Mouse (Mus musculus): ENCODE results near the gene Snu13. TPM values are rescaled to one million over a fixed set of nuclear protein-coding genes. Genes with fewer than 3 reads are reported as not detected.

Snu13 gene
- polyA plus RNA-seq (2016; fragmentation: Nextera tagmentation; extraction: Ambion mirVana): 217 and 292 TPM in 2 replicates

- Histone ChIP-seq H3K9me3 (no peaks in the 10 kb centered on the region), H3K27ac (peak within 1 kb of the TSS; percentile 98), H3K27me3 (ENCODE audit: insufficient read depth, poor library complexity, severe bottlenecking) (peaks cover 6% of the 10 kb centered on the region), H3K4me1 (peaks cover 13% of the 10 kb centered on the region), H3K4me3 (peak within 1 kb of the TSS; percentile 99), H3K36me3 (peaks cover 15% of the 10 kb centered on the region)
- WGBS: 1% methylated on average over 74 of the region's 74 CpGs
- peak; percentile 95 for DNase-seq (ENCODE audit: low spot score)
These were observed at the start of gene Snu13 for GRCm38 (mm10) chr15:82047080-82047883. TSS of gene Snu13 (minus strand) at chr15:82047598.

GRCm38 (mm10) chr15:82091061-82091460 lies 43.7 kb upstream of the Snu13 start:
- H3K27ac ChIP-seq: no peak overlapping the region
- H3K27me3 ChIP-seq (ENCODE audit: insufficient read depth, poor library complexity, severe bottlenecking): peaks cover 26% of the 10 kb centered on the region; the same call in 1 of the 2 replicates
- 66% methylated on average over 7 of the region's 7 CpGs for WGBS
- H3K4me3 ChIP-seq: no peak overlapping the region
- H3K4me1 ChIP-seq: no peaks in the 10 kb centered on the region
- no peak for DNase-seq (ENCODE audit: low spot score)
- no peaks in the 10 kb centered on the region for H3K9me3 ChIP-seq
- no peaks in the 10 kb centered on the region for H3K36me3 ChIP-seq

GRCm38 (mm10) chr15:82087266-82087665 lies 39.9 kb upstream of the Snu13 start:
- DNase-seq (ENCODE audit: low spot score): no peak
- peaks cover 36% of the 10 kb centered on the region; the same call in 1 of the 2 replicates for H3K27me3 ChIP-seq (ENCODE audit: insufficient read depth, poor library complexity, severe bottlenecking)
- 4% methylated on average over 10 of the region's 10 CpGs for WGBS

GRCm38 (mm10) chr15:82086131-82086530 lies 38.7 kb upstream of the Snu13 start:
- no peak overlapping the region for H3K4me3 ChIP-seq
- no peak overlapping the region for H3K27ac ChIP-seq
- DNase-seq (ENCODE audit: low spot score): no peak
- no peaks in the 10 kb centered on the region for H3K4me1 ChIP-seq
- WGBS: 75% methylated on average over 12 of the region's 12 CpGs
- no peaks in the 10 kb centered on the region for H3K9me3 ChIP-seq
- H3K27me3 ChIP-seq (ENCODE audit: insufficient read depth, poor library complexity, severe bottlenecking): peaks cover 34% of the 10 kb centered on the region; the same call in 1 of the 2 replicates
- no peaks in the 10 kb centered on the region for H3K36me3 ChIP-seq

More at GRCm38 (mm10) chr15:82087266-82087665, 39.9 kb upstream of the Snu13 start:
- Histone ChIP-seq H3K4me3 (no peak overlapping the region), H3K4me1 (no peaks in the 10 kb centered on the region), H3K27ac (no peak overlapping the region), H3K9me3 (no peaks in the 10 kb centered on the region), H3K36me3 (no peaks in the 10 kb centered on the region)

GRCm38 (mm10) chr15:82085606-82086005 lies 38.2 kb upstream of the Snu13 start:
- DNase-seq (ENCODE audit: low spot score): no peak
- WGBS: 81% methylated on average over 9 of the region's 9 CpGs
- Histone ChIP-seq H3K4me1 (no peaks in the 10 kb centered on the region), H3K36me3 (no peaks in the 10 kb centered on the region), H3K27me3 (ENCODE audit: insufficient read depth, poor library complexity, severe bottlenecking) (peaks cover 34% of the 10 kb centered on the region; the same call in 1 of the 2 replicates), H3K9me3 (no peaks in the 10 kb centered on the region), H3K27ac (no peak overlapping the region), H3K4me3 (no peak overlapping the region)

GRCm38 (mm10) chr15:82081161-82081560 lies 33.8 kb upstream of the Snu13 start:
- 28% methylated on average over 7 of the region's 7 CpGs for WGBS
- no peak for DNase-seq (ENCODE audit: low spot score)
- no peaks in the 10 kb centered on the region for H3K36me3 ChIP-seq

GRCm38 (mm10) chr15:82079883-82080282 lies 32.5 kb upstream of the Snu13 start:
- no peak for DNase-seq (ENCODE audit: low spot score)
- H3K27ac ChIP-seq: no peak overlapping the region
- WGBS: 50% methylated on average over 10 of the region's 10 CpGs

More at GRCm38 (mm10) chr15:82081161-82081560, 33.8 kb upstream of the Snu13 start:
- Histone ChIP-seq H3K4me1 (no peaks in the 10 kb centered on the region), H3K9me3 (no peaks in the 10 kb centered on the region), H3K27ac (no peak overlapping the region), H3K27me3 (ENCODE audit: insufficient read depth, poor library complexity, severe bottlenecking) (peaks cover 23% of the 10 kb centered on the region; the same call in 1 of the 2 replicates), H3K4me3 (no peak overlapping the region)

GRCm38 (mm10) chr15:82073490-82073889 lies 26.1 kb upstream of the Snu13 start:
- Histone ChIP-seq H3K27ac (no peak overlapping the region), H3K4me1 (peaks cover 5% of the 10 kb centered on the region), H3K4me3 (no peak overlapping the region), H3K9me3 (no peaks in the 10 kb centered on the region), H3K27me3 (ENCODE audit: insufficient read depth, poor library complexity, severe bottlenecking) (peaks cover 47% of the 10 kb centered on the region), H3K36me3 (no peaks in the 10 kb centered on the region)
- DNase-seq (ENCODE audit: low spot score): no peak
- WGBS: 84% methylated on average over 7 of the region's 7 CpGs

More at GRCm38 (mm10) chr15:82079883-82080282, 32.5 kb upstream of the Snu13 start:
- H3K4me3 ChIP-seq: no peak overlapping the region
- H3K36me3 ChIP-seq: no peaks in the 10 kb centered on the region
- H3K4me1 ChIP-seq: no peaks in the 10 kb centered on the region
- H3K27me3 ChIP-seq (ENCODE audit: insufficient read depth, poor library complexity, severe bottlenecking): peaks cover 17% of the 10 kb centered on the region; the same call in 1 of the 2 replicates
- H3K9me3 ChIP-seq: no peaks in the 10 kb centered on the region

GRCm38 (mm10) chr15:82071816-82072469 lies 24.5 kb upstream of the Snu13 start:
- Histone ChIP-seq H3K27me3 (ENCODE audit: insufficient read depth, poor library complexity, severe bottlenecking) (peaks cover 54% of the 10 kb centered on the region), H3K4me1 (peaks cover 5% of the 10 kb centered on the region), H3K4me3 (no peak overlapping the region), H3K9me3 (no peaks in the 10 kb centered on the region), H3K27ac (no peak overlapping the region), H3K36me3 (no peaks in the 10 kb centered on the region)
- whole genome bisulfite sequencing: 84% methylated on average over 26 of the region's 26 CpGs
- DNase-seq (ENCODE audit: low spot score): no peak

GRCm38 (mm10) chr15:82069898-82070297 lies 22.5 kb upstream of the Snu13 start, which contains the start of gene Mei1:
TSS of gene Mei1 (plus strand) at chr15:82069996.
- peak within 1 kb of the TSS; percentile 41 for H3K4me3 ChIP-seq
- H3K9me3 ChIP-seq: no peaks in the 10 kb centered on the region
- peaks cover 71% of the 10 kb centered on the region for H3K27me3 ChIP-seq (ENCODE audit: insufficient read depth, poor library complexity, severe bottlenecking)
- no peak for DNase-seq (ENCODE audit: low spot score)
- H3K4me1 ChIP-seq: peaks cover 5% of the 10 kb centered on the region
- H3K36me3 ChIP-seq: no peaks in the 10 kb centered on the region
- 19% methylated on average over 40 of the region's 40 CpGs for WGBS
- no peak within 1 kb of the TSS for H3K27ac ChIP-seq

GRCm38 (mm10) chr15:82065511-82065910 lies 18.1 kb upstream of the Snu13 start:
- peaks cover 85% of the 10 kb centered on the region for H3K27me3 ChIP-seq (ENCODE audit: insufficient read depth, poor library complexity, severe bottlenecking)

GRCm38 (mm10) chr15:82063909-82064308 lies 16.5 kb upstream of the Snu13 start:
- Histone ChIP-seq H3K27ac (no peak overlapping the region), H3K4me3 (no peak overlapping the region), H3K27me3 (ENCODE audit: insufficient read depth, poor library complexity, severe bottlenecking) (peaks cover 69% of the 10 kb centered on the region), H3K36me3 (no peaks in the 10 kb centered on the region), H3K9me3 (no peaks in the 10 kb centered on the region), H3K4me1 (no peaks in the 10 kb centered on the region)
- no peak for DNase-seq (ENCODE audit: low spot score)
- WGBS: 60% methylated on average over 14 of the region's 14 CpGs

More at GRCm38 (mm10) chr15:82065511-82065910, 18.1 kb upstream of the Snu13 start:
- Histone ChIP-seq H3K4me3 (no peak overlapping the region), H3K9me3 (no peaks in the 10 kb centered on the region), H3K4me1 (peaks cover 5% of the 10 kb centered on the region), H3K27ac (no peak overlapping the region), H3K36me3 (no peaks in the 10 kb centered on the region)
- WGBS: 21% methylated on average over 7 of the region's 7 CpGs
- DNase-seq (ENCODE audit: low spot score): no peak

GRCm38 (mm10) chr15:82058719-82059201 lies 11.4 kb upstream of the Snu13 start, which contains the start of gene 4930407I10Rik:
TSS of gene 4930407I10Rik (plus strand) at chr15:82059151.
- no peaks in the 10 kb centered on the region for H3K4me1 ChIP-seq
- peaks cover 22% of the 10 kb centered on the region for H3K27me3 ChIP-seq (ENCODE audit: insufficient read depth, poor library complexity, severe bottlenecking)
- 79% methylated on average over 1 of the region's 1 CpGs for WGBS
- no peak within 1 kb of the TSS for H3K27ac ChIP-seq
- no peaks in the 10 kb centered on the region for H3K9me3 ChIP-seq
- no peak within 1 kb of the TSS for H3K4me3 ChIP-seq
- DNase-seq (ENCODE audit: low spot score): no peak
- H3K36me3 ChIP-seq: no peaks in the 10 kb centered on the region

Measured in heart, embryonic 10.5 days (tissue).